Mouse (Mus musculus) kidney, adult 2 months (tissue): ENCODE measurements around the gene Col13a1. TPM values are rescaled to one million over a fixed set of nuclear protein-coding genes. Genes with fewer than 3 reads are reported as not detected.

Experiments used
- DNase-seq: peaks from one replicate; pipeline ENCODE4 v3.0.0; 2021
- H3K27ac ChIP-seq: fragments of 200-500 bp; 2 replicates; pipeline ENCODE4 v1.5.1; 2012; ENCODE audit warnings: low read depth, low read length, control low read depth, inconsistent platforms; ENCODE audit not compliant: insufficient read depth
- H3K27me3 ChIP-seq: fragments of 200-500 bp; replicated peaks from 2 replicates; pipeline ENCODE4 v1.6.1; 2012; ENCODE audit warnings: mild to moderate bottlenecking, moderate library complexity, low read length, inconsistent platforms; ENCODE audit not compliant: control insufficient read depth, insufficient read depth
- H3K36me3 ChIP-seq: fragments of 200-500 bp; 2 replicates; pipeline ENCODE4 v1.6.1; 2012; ENCODE audit warnings: mild to moderate bottlenecking, moderate library complexity, low read length, inconsistent platforms; ENCODE audit not compliant: control insufficient read depth, insufficient read depth
- H3K4me1 ChIP-seq: fragments of 200-500 bp; 2 replicates; pipeline ENCODE4 v1.6.1; 2011; ENCODE audit warnings: low read length; ENCODE audit not compliant: control insufficient read depth, insufficient read depth
- H3K4me3 ChIP-seq: fragments of 200-500 bp; 2 replicates; pipeline ENCODE4 v1.5.1; 2011; ENCODE audit warnings: mild to moderate bottlenecking, low read depth, low read length, control low read depth; ENCODE audit not compliant: insufficient read depth
- CTCF ChIP-seq: fragments of 200-500 bp; conservative IDR thresholded peaks from 2 replicates; pipeline ENCODE4 v1.5.1; 2011; ENCODE audit warnings: low read depth, mild to moderate bottlenecking, control low read depth, low read length, moderate library complexity, mixed read lengths; ENCODE audit not compliant: insufficient read depth, insufficient read length
- POLR2A ChIP-seq: fragments of 200-500 bp; IDR thresholded peaks from one replicate; pipeline ENCODE4 v1.6.1; 2011; ENCODE audit warnings: low read depth, low read length, control low read depth
- WGBS: fragments of 180-500 bp; shearing (Covaris S2); methylation state at CpG from one replicate; pipeline ENCODE4 v1.1.7; 2018; 5-methylcytosine and 5-hydroxymethylcytosine counted together
- polyA plus RNA-seq: library from polyadenylated mRNA; depleted of rRNA; stranded (reverse); fragments of >200 nt; gene quantifications from 2 replicates; pipeline ENCODE4 v1.2.3, GENCODE M21; 2012

Gene Col13a1
- polyA plus RNA-seq, 1 experiment: 0.44 TPM

DNA sequence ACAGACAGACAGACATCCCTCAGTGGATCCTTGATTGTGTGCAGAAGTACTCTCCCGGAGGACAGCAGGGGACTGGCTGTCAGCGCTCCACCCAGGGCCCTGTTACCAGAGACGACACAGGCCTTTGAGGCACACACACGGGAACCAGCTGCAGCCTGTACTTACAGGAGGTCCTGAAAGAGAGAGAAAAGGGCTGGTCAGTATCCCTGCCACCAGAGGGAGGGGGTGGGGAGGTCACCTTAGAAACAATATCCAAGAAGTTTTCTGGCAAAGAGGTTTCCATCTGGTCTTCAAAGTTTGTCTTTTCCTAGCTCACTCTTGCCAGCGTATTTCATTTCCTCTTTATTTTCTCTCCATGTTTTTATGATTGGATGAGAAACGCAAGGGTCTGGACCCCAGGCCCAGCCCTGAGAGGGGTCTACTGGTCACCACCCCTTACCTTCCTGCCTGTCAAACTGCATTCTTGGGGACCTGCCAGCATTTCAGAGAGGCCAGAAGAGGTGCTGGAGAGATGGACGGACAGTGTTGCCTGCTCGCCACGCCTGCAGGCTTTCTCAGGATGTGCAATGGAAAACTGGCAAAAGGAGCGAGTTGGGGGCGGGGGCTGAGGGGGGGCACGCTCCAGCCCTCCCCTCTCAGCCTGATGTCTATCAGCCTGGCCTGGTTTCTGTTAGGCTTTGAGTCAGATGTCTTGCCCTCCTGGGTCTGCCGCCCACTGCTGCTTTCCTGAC lies 58.8 kb downstream of the Col13a1 start:
- H3K4me3 ChIP-seq: no peak overlapping the region
- no peaks in the 10 kb centered on the region for H3K36me3 ChIP-seq
- DNase-seq: no peak
- H3K27ac ChIP-seq: no peak overlapping the region
- no peaks in the 10 kb centered on the region for H3K4me1 ChIP-seq
- WGBS: 27% methylated on average over 13 of the region's 13 CpGs
- TF ChIP-seq CTCF (no peak), POLR2A (no peak)
- H3K27me3 ChIP-seq: no peaks in the 10 kb centered on the region

DNA sequence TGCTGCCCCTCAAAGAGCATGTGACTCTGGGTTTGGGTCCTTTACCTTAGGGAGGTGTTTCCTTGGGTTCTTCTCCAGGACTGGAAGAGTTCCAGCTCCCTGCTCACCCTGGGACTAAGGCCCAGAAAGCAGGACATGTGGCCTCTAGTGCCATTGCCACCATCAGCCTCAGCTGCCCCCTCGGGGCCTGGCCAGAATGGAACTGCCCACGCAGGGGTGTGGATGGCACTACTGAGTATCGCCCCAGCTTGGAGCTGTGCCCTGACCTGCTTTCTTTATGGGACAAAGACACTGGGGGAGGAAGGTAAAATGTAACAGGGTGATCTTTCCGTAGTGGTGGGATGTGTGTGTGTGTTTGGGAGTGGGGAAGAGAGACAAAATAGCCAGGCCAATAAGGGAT lies 59.4 kb downstream of the Col13a1 start:
- Histone ChIP-seq H3K4me3 (no peak overlapping the region), H3K27ac (no peak overlapping the region), H3K36me3 (no peaks in the 10 kb centered on the region), H3K27me3 (no peaks in the 10 kb centered on the region), H3K4me1 (no peaks in the 10 kb centered on the region)
- TF ChIP-seq CTCF (no peak), POLR2A (no peak)
- DNase-seq: no peak
- WGBS: 53% methylated on average over 4 of the region's 4 CpGs

DNA sequence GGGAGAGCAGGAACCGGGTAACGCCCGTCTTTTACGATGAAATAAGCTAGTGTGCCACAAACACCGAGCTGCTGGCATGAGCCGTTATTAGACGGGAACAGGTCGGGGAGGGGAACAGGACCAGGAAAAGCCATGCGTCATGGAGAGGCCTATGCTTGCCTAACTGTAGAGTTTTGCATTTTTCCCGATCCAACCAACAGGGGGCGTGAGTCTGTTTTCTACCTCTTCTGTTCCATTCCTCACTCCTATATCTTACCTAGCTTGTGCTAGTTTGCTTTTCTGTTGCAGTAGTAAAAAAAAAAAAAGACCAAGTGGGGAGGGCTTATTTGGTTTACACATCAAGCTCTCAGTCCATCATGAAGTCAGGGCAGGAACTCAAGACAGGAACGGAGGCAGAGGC lies 61.8 kb downstream of the Col13a1 start:
- H3K36me3 ChIP-seq: no peaks in the 10 kb centered on the region
- H3K4me1 ChIP-seq: no peaks in the 10 kb centered on the region
- 96% methylated on average over 12 of the region's 12 CpGs for WGBS
- no peak overlapping the region for H3K4me3 ChIP-seq
- H3K27ac ChIP-seq: no peak overlapping the region
- DNase-seq: no peak
- TF ChIP-seq POLR2A: no peak
- TF ChIP-seq CTCF: no peak
- H3K27me3 ChIP-seq: no peaks in the 10 kb centered on the region

DNA sequence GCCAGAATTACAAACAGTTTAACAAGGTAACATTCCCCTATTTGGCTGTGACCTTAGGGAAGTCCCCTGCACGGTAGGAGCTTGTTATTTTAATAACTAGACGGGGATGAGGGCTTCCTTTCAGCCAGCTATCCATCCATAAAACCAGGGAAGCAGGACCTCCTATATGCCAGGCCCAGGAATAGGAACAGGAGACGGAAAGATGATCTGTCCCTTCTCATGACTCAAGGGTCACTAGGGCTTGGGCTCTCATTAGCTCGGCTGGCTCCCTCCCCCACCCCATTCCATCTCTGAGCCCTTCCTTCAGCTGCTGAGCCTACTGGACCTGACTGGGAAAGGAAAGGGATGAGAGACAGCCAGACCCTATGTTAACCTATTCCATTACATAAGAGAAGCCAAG lies 67.1 kb downstream of the Col13a1 start:
- WGBS: 37% methylated on average over 4 of the region's 4 CpGs

DNA sequence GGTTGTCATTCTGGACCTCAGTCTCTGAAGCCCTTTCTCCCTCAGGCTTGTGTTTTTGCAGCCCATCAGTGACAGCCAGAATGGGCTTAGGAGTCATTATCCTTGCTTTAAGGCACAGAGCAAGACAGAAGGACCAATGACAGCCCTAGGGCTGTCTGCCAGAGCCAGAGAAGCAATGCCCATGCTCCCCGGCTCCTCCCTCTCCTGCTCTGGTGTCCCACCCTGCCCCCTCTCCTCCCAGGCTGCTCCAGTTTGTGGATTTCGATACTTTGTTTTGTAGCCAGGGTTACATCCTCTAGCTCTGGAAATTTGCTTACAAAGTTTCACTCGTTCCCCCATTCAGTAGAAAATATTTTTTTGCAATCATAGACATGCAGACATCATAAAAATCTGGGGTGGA lies 69.9 kb downstream of the Col13a1 start:
- H3K27me3 ChIP-seq: no peaks in the 10 kb centered on the region
- no peak overlapping the region for H3K4me3 ChIP-seq
- TF ChIP-seq POLR2A (no peak), CTCF (no peak)
- DNase-seq: peak; percentile 18
- no peaks in the 10 kb centered on the region for H3K4me1 ChIP-seq
- no peak overlapping the region for H3K27ac ChIP-seq
- 61% methylated on average over 3 of the region's 3 CpGs for WGBS
- H3K36me3 ChIP-seq: no peaks in the 10 kb centered on the region

More for the DNA sequence above, 67.1 kb downstream of the Col13a1 start:
- H3K27me3 ChIP-seq: no peaks in the 10 kb centered on the region
- no peaks in the 10 kb centered on the region for H3K4me1 ChIP-seq
- no peak for DNase-seq
- H3K4me3 ChIP-seq: no peak overlapping the region
- no peak overlapping the region for H3K27ac ChIP-seq
- TF ChIP-seq CTCF: no peak
- TF ChIP-seq POLR2A: no peak
- no peaks in the 10 kb centered on the region for H3K36me3 ChIP-seq

DNA sequence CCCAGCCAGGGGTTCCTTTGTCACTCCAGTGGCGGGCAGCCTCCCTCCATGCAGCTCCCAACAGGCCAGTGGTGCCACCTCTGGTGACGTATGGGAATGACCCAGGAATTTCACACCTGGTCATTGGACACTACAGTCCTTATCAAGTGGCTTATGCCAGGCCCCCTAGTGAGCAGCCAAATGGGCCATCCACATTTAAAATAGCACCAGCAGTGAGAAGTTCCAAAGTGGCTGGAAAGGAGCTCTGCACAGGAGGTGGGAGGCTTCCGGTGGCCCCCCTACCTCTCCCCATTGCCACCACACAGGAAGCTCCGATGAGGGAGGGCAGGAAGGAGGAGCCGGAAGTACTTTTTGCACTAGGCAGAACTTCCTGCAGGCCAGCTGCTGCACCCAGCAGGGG lies 72.7 kb downstream of the Col13a1 start:
- Histone ChIP-seq H3K4me1 (no peaks in the 10 kb centered on the region), H3K4me3 (no peak overlapping the region), H3K27ac (no peak overlapping the region), H3K36me3 (no peaks in the 10 kb centered on the region), H3K27me3 (no peaks in the 10 kb centered on the region)
- TF ChIP-seq CTCF (no peak; the same call in 1 of the 2 replicates), POLR2A (no peak)
- peak; percentile 31 for DNase-seq
- 39% methylated on average over 5 of the region's 5 CpGs for WGBS

DNA sequence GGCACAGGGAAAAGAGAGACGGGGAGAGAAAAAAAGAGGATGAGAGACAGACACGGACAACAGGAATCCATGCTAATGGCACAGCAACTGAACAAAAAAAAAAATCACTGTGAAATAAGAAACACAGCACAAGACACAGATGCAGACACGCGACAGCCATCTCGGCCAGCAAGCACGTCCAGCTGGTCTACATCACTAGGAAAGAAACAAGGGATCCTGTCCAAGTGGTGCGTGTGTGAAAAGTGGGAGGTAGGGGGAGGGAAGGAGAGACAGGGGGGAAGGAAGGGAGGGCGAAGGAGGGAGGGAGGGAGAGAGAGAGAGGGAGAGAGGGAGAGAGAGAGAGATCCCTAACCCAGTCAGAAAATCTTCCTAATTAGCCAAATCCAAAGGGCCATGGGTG lies 73.6 kb downstream of the Col13a1 start:
- peak; percentile 19 for DNase-seq
- Histone ChIP-seq H3K27ac (no peak overlapping the region), H3K4me3 (no peak overlapping the region), H3K4me1 (no peaks in the 10 kb centered on the region), H3K36me3 (no peaks in the 10 kb centered on the region), H3K27me3 (no peaks in the 10 kb centered on the region)
- TF ChIP-seq POLR2A: no peak
- no peak for TF ChIP-seq CTCF
- 53% methylated on average over 8 of the region's 8 CpGs for WGBS

DNA sequence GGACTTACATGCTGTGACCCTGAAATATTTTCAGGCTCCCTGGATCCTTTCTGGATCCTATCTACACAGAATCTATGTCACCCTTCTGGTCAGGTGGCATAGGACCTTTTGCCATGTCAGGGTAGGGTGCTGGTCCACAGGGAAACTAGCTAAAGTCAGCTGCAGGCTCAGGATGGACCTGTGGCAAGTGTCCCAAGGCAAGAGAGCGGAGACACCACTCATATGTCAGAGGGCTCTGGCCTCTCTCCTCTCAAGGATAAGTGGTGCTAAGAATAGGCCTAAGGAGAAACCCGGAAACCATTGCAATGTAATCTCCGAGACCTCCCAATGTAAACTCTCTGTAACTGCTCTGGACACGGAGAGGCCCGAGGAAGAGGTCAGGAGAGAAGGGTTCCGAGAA lies 80.8 kb downstream of the Col13a1 start:
- 57% methylated on average over 6 of the region's 6 CpGs for WGBS
- H3K27me3 ChIP-seq: no peaks in the 10 kb centered on the region
- no peak overlapping the region for H3K4me3 ChIP-seq
- no peaks in the 10 kb centered on the region for H3K36me3 ChIP-seq
- no peaks in the 10 kb centered on the region for H3K4me1 ChIP-seq
- TF ChIP-seq POLR2A (no peak), CTCF (no peak)
- no peak overlapping the region for H3K27ac ChIP-seq
- no peak for DNase-seq
